Mouse (Mus musculus): ENCODE measurements around the gene Mapk7.

Mapk7 gene

DNA sequence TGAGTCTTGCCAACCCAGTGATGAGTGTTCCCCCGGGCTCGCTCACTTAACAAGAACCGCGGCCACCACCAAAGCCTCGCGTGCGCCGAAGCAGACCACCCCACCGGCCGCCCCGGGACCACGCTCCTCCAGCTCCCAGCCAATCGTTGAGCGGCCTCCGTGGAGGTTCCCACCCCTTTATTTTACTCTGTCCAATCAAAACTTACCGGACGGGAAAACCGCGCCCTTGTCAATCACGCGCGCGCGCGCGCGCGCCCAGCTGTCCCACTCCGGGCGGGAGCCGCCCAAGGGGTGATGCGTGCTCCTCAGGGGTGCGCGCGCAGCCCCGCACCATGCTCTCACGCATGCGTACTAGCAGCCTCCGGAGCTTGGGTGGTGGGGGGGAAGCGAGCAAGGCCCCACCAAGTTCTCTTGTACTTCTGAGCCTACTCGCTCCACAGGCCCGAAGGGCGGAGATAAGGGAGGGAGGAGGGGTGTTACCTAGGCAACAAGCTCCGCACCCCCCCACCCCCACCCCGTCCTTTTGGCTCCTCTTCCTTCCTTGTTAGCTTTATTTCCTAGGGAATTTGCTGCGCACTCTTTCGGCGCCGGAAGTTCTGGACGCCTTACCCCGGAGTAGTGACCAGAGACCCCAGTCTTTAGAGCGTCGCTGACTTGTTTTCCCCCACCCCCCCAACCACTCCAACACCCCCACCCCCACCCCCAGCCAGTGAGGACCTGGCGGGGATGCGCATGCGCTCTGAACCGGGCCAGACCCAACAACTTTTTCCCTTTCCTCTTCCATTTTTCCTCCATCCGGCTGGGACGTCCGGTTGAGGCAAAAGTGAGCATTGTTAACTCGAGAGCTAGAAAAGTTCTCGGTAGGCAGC lies at the start of gene Mapk7:
Gene Mapk7, minus strand, starts transcription at position 278 of the 869 bp plus-strand sequence.
- peak; percentile 90 for DNase-seq (ENCODE audit: low spot score)

DNA sequence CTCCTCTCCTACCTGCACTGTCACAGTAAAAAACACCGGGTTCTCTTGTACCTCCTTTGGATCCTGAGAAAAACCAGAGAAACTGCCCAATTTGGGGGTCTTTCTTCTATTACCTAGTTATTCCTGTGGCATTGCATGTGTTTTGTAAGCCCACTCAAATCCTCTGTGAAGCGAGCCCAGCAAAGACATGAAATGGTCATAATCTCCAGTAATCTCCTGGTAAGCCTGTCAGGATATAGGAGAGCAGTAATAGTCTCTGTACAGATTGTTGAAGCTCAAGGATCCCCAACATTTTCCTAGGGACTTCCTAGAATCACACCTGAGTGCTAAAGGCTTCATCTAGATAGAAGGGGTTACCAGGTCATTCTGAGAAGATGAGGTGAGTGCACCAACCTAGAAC lies 46.9 kb upstream of the Mapk7 start:
- DNase-seq (ENCODE audit: low spot score), result no peak

- no peak for DNase-seq (ENCODE audit: low spot score)
These were observed 46.4 kb upstream of the Mapk7 start for GRCm38 (mm10) chr11:61540642-61541041.

- DNase-seq (ENCODE audit: low spot score), result peak; percentile 58
These were observed 43.2 kb upstream of the Mapk7 start for GRCm38 (mm10) chr11:61537362-61537761.

GRCm38 (mm10) chr11:61536952-61537351 lies 42.7 kb upstream of the Mapk7 start:
- DNase-seq (ENCODE audit: low spot score), result no peak

DNA sequence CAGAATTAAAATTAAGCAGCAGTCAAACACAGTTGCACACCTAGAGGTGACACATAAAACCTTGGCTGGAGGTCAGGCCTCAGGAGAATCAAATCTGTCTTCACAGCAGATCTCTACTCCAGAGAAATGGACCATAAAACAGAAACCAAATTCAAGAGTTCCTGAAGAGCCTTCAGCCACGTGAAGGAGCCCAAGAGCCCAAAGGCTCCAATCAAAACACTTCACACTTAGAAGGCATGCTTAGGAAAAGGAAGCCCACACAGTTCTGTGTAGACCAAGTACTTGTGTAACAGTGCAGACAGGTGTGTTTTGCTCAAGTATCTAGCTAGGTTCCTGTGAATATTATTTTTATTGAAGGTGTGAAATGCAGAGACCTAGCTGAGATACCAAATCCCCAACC lies 41.3 kb upstream of the Mapk7 start:
- DNase-seq (ENCODE audit: low spot score), result no peak

- DNase-seq (ENCODE audit: low spot score), result no peak
These were observed 39.4 kb upstream of the Mapk7 start for GRCm38 (mm10) chr11:61533571-61533970.

DNA sequence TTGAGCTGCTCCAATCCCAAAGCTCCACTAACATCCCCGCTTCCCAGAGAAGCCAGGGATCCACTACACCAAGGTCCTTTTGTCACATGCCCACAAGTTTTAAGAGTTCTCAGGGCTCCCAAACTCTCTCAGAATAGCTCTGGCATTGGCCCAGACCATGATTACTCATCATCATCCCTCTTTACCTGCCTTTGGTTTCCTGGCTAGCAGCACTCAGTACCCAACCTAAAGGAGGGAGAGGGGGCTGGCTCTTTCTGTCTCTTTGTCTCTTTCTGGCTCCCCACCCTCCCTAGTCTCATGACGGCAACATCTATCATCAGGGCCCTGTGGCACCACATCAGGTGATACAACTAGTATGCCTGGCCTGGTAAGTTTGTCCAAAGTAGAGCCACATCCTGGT lies 38.6 kb upstream of the Mapk7 start:
- no peak for DNase-seq (ENCODE audit: low spot score)

GRCm38 (mm10) chr11:61529268-61529713 lies 35.1 kb upstream of the Mapk7 start:
- DNase-seq (ENCODE audit: low spot score), result no peak

GRCm38 (mm10) chr11:61526872-61527271 lies 32.7 kb upstream of the Mapk7 start:
- DNase-seq (ENCODE audit: low spot score), result no peak

- DNase-seq (ENCODE audit: low spot score), result no peak
These were observed 25.4 kb upstream of the Mapk7 start for GRCm38 (mm10) chr11:61519484-61520107.

DNA sequence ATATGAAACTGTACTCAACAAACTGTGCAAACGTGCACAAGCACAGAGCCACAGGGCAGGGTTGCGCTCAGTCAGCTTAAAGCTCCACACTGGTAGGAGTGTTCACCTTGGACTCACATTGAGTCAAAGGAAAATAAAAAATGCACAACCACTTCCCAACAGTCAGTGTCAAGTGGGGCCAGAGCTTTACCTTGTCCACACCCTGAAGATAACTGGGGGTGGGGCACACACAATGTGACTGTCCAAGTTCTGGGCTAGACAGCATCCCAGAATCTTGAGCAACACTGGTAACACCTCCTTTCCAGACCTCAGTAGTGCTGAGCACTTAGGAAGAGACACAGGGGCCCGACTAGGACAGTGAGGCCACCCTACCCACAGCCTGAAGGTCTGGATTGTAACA lies 24.7 kb upstream of the Mapk7 start:
- no peak for DNase-seq (ENCODE audit: low spot score)

DNA sequence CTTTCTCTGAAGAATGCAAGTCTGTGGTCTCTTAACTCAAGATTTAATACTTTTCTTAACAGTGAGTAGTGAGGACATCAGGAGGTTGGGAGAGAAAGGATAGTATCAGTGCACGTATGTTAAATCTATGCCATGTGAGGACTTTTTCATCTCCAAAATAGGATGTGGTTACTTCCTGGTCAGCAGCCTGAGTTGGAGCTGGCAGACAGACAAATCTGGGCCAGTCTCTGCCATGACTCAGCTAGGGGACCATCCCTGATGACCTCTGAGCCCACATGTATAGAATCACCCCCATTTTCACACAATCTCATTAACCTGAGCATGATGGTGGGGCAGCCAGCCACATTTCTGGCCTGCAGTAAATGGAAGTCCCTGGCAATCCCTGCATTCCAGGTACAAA lies 23.8 kb upstream of the Mapk7 start:
- no peak for DNase-seq (ENCODE audit: low spot score)

- no peak for DNase-seq (ENCODE audit: low spot score)
These were observed 20.7 kb upstream of the Mapk7 start for GRCm38 (mm10) chr11:61514953-61515352.

- peak; percentile 96 for DNase-seq (ENCODE audit: low spot score)
These were observed 10.6 kb upstream of the Mapk7 start, which contains the start of gene B9d1 for GRCm38 (mm10) chr11:61504713-61505257. Gene B9d1 (plus strand): TSS chr11:61505144.

DNA sequence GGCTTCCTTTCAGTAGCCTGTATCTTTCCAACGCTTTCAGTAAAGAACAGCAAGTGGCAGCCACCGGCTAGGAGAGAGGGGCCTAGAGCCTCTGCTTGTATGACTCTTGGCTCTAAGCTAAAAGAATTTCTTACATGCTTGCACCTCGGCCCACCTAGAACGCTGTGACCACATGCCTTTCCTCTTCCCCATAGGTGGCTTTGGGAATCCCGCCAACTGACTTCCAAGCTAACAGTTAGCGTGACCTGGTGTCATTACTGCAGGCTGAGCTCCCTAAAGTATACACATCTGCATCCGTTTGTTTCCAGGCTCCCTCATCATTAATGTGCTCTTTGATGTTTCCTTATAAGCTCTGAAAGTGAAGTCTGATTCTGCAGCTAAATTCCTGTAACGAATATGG lies 9.7 kb upstream of the Mapk7 start:
- DNase-seq (ENCODE audit: low spot score), result no peak

- DNase-seq (ENCODE audit: low spot score), result no peak
These were observed 4.7 kb upstream of the Mapk7 start for GRCm38 (mm10) chr11:61498736-61499504.

- no peak for DNase-seq (ENCODE audit: low spot score)
These were observed 3.3 kb upstream of the Mapk7 start for GRCm38 (mm10) chr11:61497490-61497889.

DNA sequence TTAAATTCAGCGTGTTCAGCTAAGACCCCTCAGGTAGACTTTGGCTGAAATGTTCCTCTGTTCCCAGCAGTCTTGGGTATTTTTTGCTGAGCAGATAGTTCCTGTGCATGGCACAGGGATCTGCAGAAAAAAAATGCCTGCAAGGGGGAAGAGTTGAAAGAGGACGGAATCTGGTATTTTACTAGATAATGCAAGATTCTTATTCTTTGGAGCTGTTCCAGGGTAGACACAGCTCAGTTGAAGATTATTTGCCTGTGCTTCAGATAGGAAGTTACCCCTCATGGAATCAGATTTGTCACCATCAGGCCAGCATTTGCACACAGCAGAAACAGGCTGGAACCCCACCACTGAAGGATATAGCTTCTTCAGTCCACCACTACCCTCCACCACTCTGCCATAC lies 1.3 kb upstream of the Mapk7 start:
- DNase-seq (ENCODE audit: low spot score), result no peak

GRCm38 (mm10) chr11:61493525-61494128 lies 579 bp downstream of the Mapk7 start:
- no peak for DNase-seq (ENCODE audit: low spot score)

DNA sequence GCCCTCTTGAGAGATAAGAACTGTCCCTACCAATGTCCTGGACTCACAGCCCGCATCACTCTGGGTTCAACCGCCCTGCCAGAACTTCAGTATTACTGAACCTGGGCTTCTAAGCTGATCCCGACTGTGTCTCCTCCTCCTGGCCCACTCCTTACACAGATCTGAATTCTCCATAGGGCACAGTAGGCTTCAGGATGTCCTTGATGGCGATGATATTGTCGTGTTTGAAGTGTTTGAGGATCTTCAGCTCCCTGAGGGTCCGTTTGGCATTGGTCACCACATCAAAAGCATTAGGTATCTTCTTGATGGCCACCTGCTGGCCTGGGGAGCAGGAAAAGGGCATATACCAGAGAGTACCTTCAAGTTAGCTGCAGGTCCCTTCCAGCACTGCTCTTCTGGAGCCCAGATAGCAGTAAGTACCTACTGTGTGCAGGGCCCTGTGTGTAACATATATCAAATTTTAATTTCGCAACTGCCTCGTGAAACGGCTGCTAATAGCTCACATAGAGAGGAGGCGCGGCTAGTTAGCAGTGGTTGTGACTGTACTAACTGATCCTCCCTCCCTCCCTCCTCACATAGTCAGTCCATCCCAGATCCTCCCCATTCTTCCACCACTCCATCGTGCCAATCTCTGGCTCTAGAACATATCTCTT lies 1.3 kb downstream of the Mapk7 start:
- DNase-seq (ENCODE audit: low spot score), result no peak
